In the genomic region with DNA sequence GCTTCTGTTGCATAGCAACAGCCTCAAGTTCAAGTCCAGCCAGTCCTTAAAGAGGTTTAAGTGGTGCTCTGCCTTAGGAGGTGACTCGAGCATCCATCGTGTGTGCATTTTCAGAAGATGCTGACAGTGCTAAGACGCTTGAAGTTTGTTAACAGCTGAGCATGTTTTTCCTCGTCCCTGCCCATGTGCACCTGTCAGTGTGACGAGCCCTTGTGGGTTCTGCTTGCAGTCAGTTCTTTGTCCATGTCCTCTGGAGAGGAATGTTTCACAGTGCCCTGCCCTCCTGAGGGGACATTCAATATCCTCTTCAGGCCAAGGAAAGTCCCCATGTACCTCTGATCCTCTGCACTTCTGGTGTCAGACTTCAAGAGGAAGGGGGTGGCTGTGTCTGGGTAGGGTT, we compare ENCODE assay signal across 27 mouse cellular contexts. TPM values are rescaled to one million over a fixed set of nuclear protein-coding genes. Genes with fewer than 3 reads are reported as not detected.
"Had no signal": no experiment of that assay in that cellular context is flagged by ENCODE, and none has a peak within 500 bp of the region (broad histone marks: within the 10 kb centered on the region; RNA-seq: fewer than 3 reads in every experiment).

No protein-coding gene starts in this region.

- DNase-seq: gastrocnemius, postnatal 14 days; gastrocnemius, postnatal 36 days; heart, adult 11 months; heart, adult 2 months; heart, postnatal 14 days; heart, postnatal 36 days; kidney, adult 18-20 months; kidney, adult 8-10 months; kidney, postnatal 10 days; kidney, postnatal 25 days; kidney, postnatal 4 days had no signal

- H3K4me2 ChIP-seq: heart, embryonic 11.5 days; heart, embryonic 13.5 days; heart, embryonic 15.5 days; hindbrain, embryonic 12.5 days; hindbrain, embryonic 14.5 days; intestine, embryonic 15.5 days; limb, embryonic 13.5 days; liver, embryonic 12.5 days had no signal

- H3K4me3 ChIP-seq: heart, adult 2 months; heart, embryonic 13.5 days; heart, embryonic 15.5 days; hindbrain, embryonic 10.5 days; hindbrain, embryonic 12.5 days; intestine, embryonic 15.5 days; layer of hippocampus, adult 2 months; left cerebral cortex, adult 2 months; limb, embryonic 13.5 days; liver, embryonic 12.5 days had no signal

- H3K27me3 ChIP-seq: heart, embryonic 13.5 days; heart, embryonic 15.5 days; hindbrain, embryonic 12.5 days; intestine, embryonic 15.5 days; liver, embryonic 12.5 days had no signal

- H3K27ac ChIP-seq: heart, adult 2 months; heart, embryonic 13.5 days; heart, embryonic 15.5 days; hindbrain, embryonic 10.5 days; hindbrain, embryonic 12.5 days; hindbrain, embryonic 14.5 days; intestine, embryonic 15.5 days; layer of hippocampus, adult 2 months; left cerebral cortex, adult 2 months; limb, embryonic 13.5 days; liver, embryonic 12.5 days; liver, embryonic 14.5 days had no signal

- H3K4me1 ChIP-seq: heart, embryonic 15.5 days; hindbrain, embryonic 10.5 days; hindbrain, embryonic 12.5 days; intestine, embryonic 15.5 days; liver, embryonic 12.5 days had no signal

- H3K9me3 ChIP-seq: heart, embryonic 15.5 days; hindbrain, embryonic 12.5 days; intestine, embryonic 15.5 days had no signal

- ATAC-seq: hindbrain, embryonic 16.5 days; inflammation-experienced regulatory T-cells, adult 6 months; intestine, embryonic 15.5 days; intestine, postnatal 0 days; liver, embryonic 12.5 days had no signal

- H3K9ac ChIP-seq: heart, embryonic 13.5 days; heart, embryonic 15.5 days; hindbrain, embryonic 12.5 days; hindbrain, embryonic 14.5 days; intestine, embryonic 15.5 days; limb, embryonic 13.5 days; liver, embryonic 12.5 days; liver, embryonic 14.5 days had no signal

- H3K36me3 ChIP-seq: hindbrain, embryonic 10.5 days; hindbrain, embryonic 12.5 days; intestine, embryonic 15.5 days; limb, embryonic 13.5 days; liver, embryonic 12.5 days had no signal

RNA-seq across cellular contexts. Expression of gene Lmod3, which starts 12.5 kb away (rescaled TPM):
- polyA plus RNA-seq: hindbrain, embryonic 10.5 days; hindbrain, embryonic 14.5 days; hindbrain, embryonic 16.5 days; kidney, embryonic 14.5 days; liver, embryonic 14.5 days had no signal
